Mouse (Mus musculus) cerebellum, adult 2 months (tissue): Measurements from ENCODE around the gene Tubd1. TPM values are rescaled to one million over a fixed set of nuclear protein-coding genes. Genes with fewer than 3 reads are reported as not detected.

ENCODE experiments used
- DNase-seq, 2 experiments: peaks; one replicate each; pipeline ENCODE4 v3.0.0; 2021
- H3K27ac ChIP-seq: fragments of 200-500 bp; 2 replicates; pipeline ENCODE4 v1.5.1; 2012; ENCODE audit warnings: low read length, control low read depth, inconsistent platforms; ENCODE audit not compliant: insufficient read depth
- H3K27me3 ChIP-seq: fragments of 200-500 bp; 2 replicates; pipeline ENCODE4 v1.6.1; 2012; ENCODE audit warnings: inconsistent platforms, mild to moderate bottlenecking, low read length, moderate library complexity; ENCODE audit not compliant: control insufficient read depth, insufficient read depth
- H3K4me1 ChIP-seq: fragments of 200-500 bp; 2 replicates; pipeline ENCODE4 v1.6.1; 2011; ENCODE audit warnings: low read length; ENCODE audit not compliant: control insufficient read depth, insufficient read depth
- H3K4me3 ChIP-seq: fragments of 200-500 bp; replicated peaks from 2 replicates; pipeline ENCODE3; 2011; ENCODE audit warnings: mild to moderate bottlenecking, low read depth, low read length, control low read depth; ENCODE audit not compliant: insufficient read depth
- CTCF ChIP-seq: fragments of 200-500 bp; IDR thresholded peaks from 2 replicates; pipeline ENCODE4 v1.5.1; 2011; ENCODE audit warnings: low read depth, mild to moderate bottlenecking, control low read depth, low read length, moderate library complexity, borderline replicate concordance; ENCODE audit not compliant: insufficient read depth
- POLR2A ChIP-seq: fragments of 200-500 bp; IDR thresholded peaks from 2 replicates; pipeline ENCODE4 v1.6.1; 2011; ENCODE audit warnings: low read length, control low read depth, borderline replicate concordance; ENCODE audit not compliant: insufficient read depth
- WGBS: fragments of 180-500 bp; shearing (Covaris S2); methylation state at CpG from one replicate; pipeline ENCODE4 v1.1.7; 2018; 5-methylcytosine and 5-hydroxymethylcytosine counted together
- polyA plus RNA-seq: library from polyadenylated mRNA; depleted of rRNA; stranded (reverse); fragments of >200 nt; gene quantifications from 2 replicates; pipeline ENCODE4 v1.2.3, GENCODE M21; 2012

Tubd1 gene
- polyA plus RNA-seq, 1 experiment = 4.0 TPM

GRCm38 (mm10) chr11:86583313-86583825 is 38.6 kb downstream of the Tubd1 start:
- Histone ChIP-seq H3K4me3 (no peak overlapping the region), H3K4me1 (no peaks in the 10 kb centered on the region; the same call in 1 of the 2 replicates), H3K27ac (no peak overlapping the region), H3K27me3 (no peaks in the 10 kb centered on the region)
- 98% methylated on average over 3 of the region's 3 CpGs for WGBS
- no peak for DNase-seq
- TF ChIP-seq CTCF (no peak), POLR2A (no peak)

GRCm38 (mm10) chr11:86583990-86584897 is 39.5 kb downstream of the Tubd1 start:
- Histone ChIP-seq H3K4me1 (no peaks in the 10 kb centered on the region; the same call in 1 of the 2 replicates), H3K4me3 (no peak overlapping the region), H3K27me3 (no peaks in the 10 kb centered on the region), H3K27ac (no peak overlapping the region)
- 91% methylated on average over 14 of the region's 14 CpGs for WGBS
- DNase-seq = no peak
- TF ChIP-seq POLR2A (no peak), CTCF (no peak)

- DNase-seq = no peak
- no peak for TF ChIP-seq CTCF
- TF ChIP-seq POLR2A = no peak
- H3K4me3 ChIP-seq = no peak overlapping the region
- WGBS = 82% methylated on average over 7 of the region's 7 CpGs
- no peaks in the 10 kb centered on the region for H3K27me3 ChIP-seq
- H3K4me1 ChIP-seq = no peaks in the 10 kb centered on the region; the same call in 1 of the 2 replicates
- H3K27ac ChIP-seq = no peak overlapping the region
Measured at GRCm38 (mm10) chr11:86584898-86585597, 40.3 kb downstream of the Tubd1 start.

- H3K4me3 ChIP-seq = no peak overlapping the region
- no peaks in the 10 kb centered on the region for H3K27me3 ChIP-seq
- TF ChIP-seq POLR2A = no peak
- no peak for TF ChIP-seq CTCF
- H3K4me1 ChIP-seq = no peaks in the 10 kb centered on the region; the same call in 1 of the 2 replicates
- no peak overlapping the region for H3K27ac ChIP-seq
- DNase-seq = no peak
- WGBS = 63% methylated on average over 3 of the region's 3 CpGs
Measured at GRCm38 (mm10) chr11:86585598-86585984, 40.8 kb downstream of the Tubd1 start.

GRCm38 (mm10) chr11:86586177-86586867 is 41.5 kb downstream of the Tubd1 start:
- no peak overlapping the region for H3K27ac ChIP-seq
- H3K4me1 ChIP-seq = no peaks in the 10 kb centered on the region; the same call in 1 of the 2 replicates

GRCm38 (mm10) chr11:86586868-86587792 is 42.3 kb downstream of the Tubd1 start:
- WGBS = 36% methylated on average over 15 of the region's 15 CpGs
- H3K27me3 ChIP-seq = no peaks in the 10 kb centered on the region
- no peak overlapping the region for H3K27ac ChIP-seq
- H3K4me3 ChIP-seq = no peak overlapping the region
- TF ChIP-seq CTCF = no peak
- no peak for TF ChIP-seq POLR2A
- no peak for DNase-seq
- no peaks in the 10 kb centered on the region; the same call in 1 of the 2 replicates for H3K4me1 ChIP-seq

More at GRCm38 (mm10) chr11:86586177-86586867, 41.5 kb downstream of the Tubd1 start:
- no peak for DNase-seq
- TF ChIP-seq POLR2A = no peak
- no peak for TF ChIP-seq CTCF
- H3K27me3 ChIP-seq = no peaks in the 10 kb centered on the region
- 50% methylated on average over 12 of the region's 12 CpGs for WGBS
- no peak overlapping the region for H3K4me3 ChIP-seq

- no peaks in the 10 kb centered on the region; the same call in 1 of the 2 replicates for H3K4me1 ChIP-seq
- 60% methylated on average over 7 of the region's 7 CpGs for WGBS
- TF ChIP-seq POLR2A (no peak), CTCF (no peak)
- no peak overlapping the region for H3K4me3 ChIP-seq
- DNase-seq = no peak
- no peak overlapping the region for H3K27ac ChIP-seq
- no peaks in the 10 kb centered on the region for H3K27me3 ChIP-seq
Measured at GRCm38 (mm10) chr11:86587830-86588229, 43.0 kb downstream of the Tubd1 start.
